ENCODE assay signal across 17 mouse cellular contexts in the genomic region with DNA sequence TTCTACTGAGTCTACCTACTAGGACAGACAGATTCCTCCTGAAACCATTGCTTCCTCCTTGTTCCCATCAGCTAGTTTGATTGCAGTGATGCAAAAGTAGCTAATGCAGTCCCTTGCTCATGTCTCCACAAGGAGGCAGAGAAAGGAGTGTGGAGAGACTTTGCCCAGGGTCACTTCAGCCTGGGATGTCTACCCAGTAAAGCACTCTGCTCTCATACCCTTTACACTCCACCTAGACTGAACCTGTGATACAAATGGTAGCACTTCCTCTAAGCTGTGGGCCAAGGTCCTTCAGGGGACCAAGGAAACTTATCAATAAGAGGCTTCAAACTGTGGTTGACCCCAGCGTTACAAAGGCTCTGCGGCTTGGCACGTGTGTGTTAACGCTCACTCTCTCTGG.
DNase-seq lines count a peak whose midpoint lies in the region; ATAC-seq and TF ChIP-seq lines count a peak whose summit lies in the region.
"Had no signal": no experiment of that assay in that cellular context is flagged by ENCODE, and none has a peak within 500 bp of the region (broad histone marks: within the 10 kb centered on the region; RNA-seq: fewer than 3 reads in every experiment).

No protein-coding gene starts in this region.

- peak; percentile 53 for ATAC-seq in intestine, embryonic 16.5 days
- ATAC-seq in stomach, postnatal 0 days (ENCODE audit: low FRiP score, low TSS enrichment), result no peak
- ATAC-seq in frontal cortex, adult (ENCODE audit: low TSS enrichment), result no peak
- ATAC-seq: forebrain, embryonic 13.5 days; forebrain, embryonic 15.5 days had no signal

- no peak for TF ChIP-seq EP300 in stomach, postnatal 0 days (optimal IDR thresholded peaks at IDR 0.05)

- H3K27me3 ChIP-seq in intestine, embryonic 16.5 days (replicated peaks; ENCODE audit: control insufficient read depth, insufficient read depth, low read length), result no peaks in the 10 kb centered on the region
- no peaks in the 10 kb centered on the region for H3K27me3 ChIP-seq in small intestine, adult 2 months (ENCODE audit: control insufficient read depth, insufficient read depth, low read length)
- H3K27me3 ChIP-seq in stomach, postnatal 0 days (ENCODE audit: control insufficient read depth, insufficient read depth, low read length), result no peaks in the 10 kb centered on the region
- H3K27me3 ChIP-seq: embryonic facial prominence, embryonic 12.5 days; forebrain, embryonic 13.5 days; forebrain, embryonic 15.5 days had no signal

- TF ChIP-seq POLR2A in small intestine, adult 2 months (IDR thresholded peaks at IDR 0.05; ENCODE audit: low read depth, low read length), result no peak

- no peaks in the 10 kb centered on the region for H3K36me3 ChIP-seq in intestine, embryonic 16.5 days (ENCODE audit: control insufficient read depth, insufficient read depth, low read length)
- no peaks in the 10 kb centered on the region for H3K36me3 ChIP-seq in small intestine, adult 2 months (ENCODE audit: control insufficient read depth, insufficient read depth, low read length)
- no peaks in the 10 kb centered on the region for H3K36me3 ChIP-seq in stomach, postnatal 0 days (ENCODE audit: control insufficient read depth, insufficient read depth, low read length)
- H3K36me3 ChIP-seq: embryonic facial prominence, embryonic 10.5 days; embryonic facial prominence, embryonic 12.5 days; forebrain, embryonic 15.5 days had no signal

- WGBS in intestine, embryonic 16.5 days, result 89% methylated on average over 4 of the region's 4 CpGs
- WGBS in small intestine, adult 2 months, result 87% methylated on average over 4 of the region's 4 CpGs
- WGBS in stomach, postnatal 0 days, result 89% methylated on average over 4 of the region's 4 CpGs

- no peak overlapping the region for H3K9ac ChIP-seq in intestine, embryonic 16.5 days (ENCODE audit: low read depth, low read length)
- H3K9ac ChIP-seq in stomach, postnatal 0 days (ENCODE audit: low read length), result no peak overlapping the region
- H3K9ac ChIP-seq: embryonic facial prominence, embryonic 12.5 days; forebrain, embryonic 13.5 days; forebrain, embryonic 15.5 days had no signal

- no peak overlapping the region for H3K4me2 ChIP-seq in intestine, embryonic 16.5 days (ENCODE audit: low read depth, low read length)
- H3K4me2 ChIP-seq in stomach, postnatal 0 days (replicated peaks; ENCODE audit: low read depth), result no peak overlapping the region
- H3K4me2 ChIP-seq: embryonic facial prominence, embryonic 12.5 days; forebrain, embryonic 13.5 days; forebrain, embryonic 15.5 days had no signal

- H3K4me1 ChIP-seq in intestine, embryonic 16.5 days (ENCODE audit: control insufficient read depth, insufficient read depth, low read length), result no peaks in the 10 kb centered on the region
- H3K4me1 ChIP-seq in small intestine, adult 2 months (ENCODE audit: control insufficient read depth, insufficient read depth, insufficient read length, low read length), result peaks cover 22% of the 10 kb centered on the region; the same call in 1 of the 2 replicates
- H3K4me1 ChIP-seq in stomach, postnatal 0 days (replicated peaks; ENCODE audit: control insufficient read depth, insufficient read depth), result no peaks in the 10 kb centered on the region
- H3K4me1 ChIP-seq: embryonic facial prominence, embryonic 12.5 days; forebrain, embryonic 15.5 days had no signal

- no peaks in the 10 kb centered on the region for H3K9me3 ChIP-seq in intestine, embryonic 16.5 days (ENCODE audit: control insufficient read depth, low read length)
- H3K9me3 ChIP-seq in stomach, postnatal 0 days (ENCODE audit: control insufficient read depth, low read length), result no peaks in the 10 kb centered on the region
- H3K9me3 ChIP-seq: embryonic facial prominence, embryonic 10.5 days; embryonic facial prominence, embryonic 12.5 days; forebrain, embryonic 13.5 days; forebrain, embryonic 15.5 days had no signal

- no peak for DNase-seq in stomach, postnatal 0 days (ENCODE audit: low spot score)
- DNase-seq in layer of hippocampus, adult 8-10 months (ENCODE audit: low spot score in 2 of 2), result no peak
- no peak for DNase-seq in left cerebral cortex, postnatal 10 days (ENCODE audit: extremely low spot score in 1 of 2, low spot score in 2 of 2)
- DNase-seq: adrenal gland, adult 8-10 months; adrenal gland, postnatal 14 days; adrenal gland, postnatal 36 days; cerebellum, adult 11-12 months; cerebellum, adult 2 months; cerebellum, adult 9-10 months; cerebellum, postnatal 10 days had no signal

- no peak for TF ChIP-seq CTCF in small intestine, adult 2 months (IDR thresholded peaks at IDR 0.05; ENCODE audit: extremely low read depth, insufficient read length, insufficient replicate concordance, low read depth, low read length)
- TF ChIP-seq CTCF in stomach, postnatal 0 days (IDR thresholded peaks at IDR 0.05; ENCODE audit: low read depth), result peak; percentile 22; the same call in 1 of the 2 replicates

- intact Hi-C loops in left cerebral cortex, postnatal 10 days (cut with DNase I), result loop anchor here (5.0 kb wide), 1 partner anchor 79 kb away; no protein-coding TSS in a partner anchor

- peak overlapping the region; percentile 74; the same call in 1 of the 2 replicates for H3K27ac ChIP-seq in intestine, embryonic 16.5 days (ENCODE audit: low read length)
- peak overlapping the region; percentile 73 for H3K27ac ChIP-seq in small intestine, adult 2 months (ENCODE audit: insufficient read depth, low read depth, low read length)
- peak overlapping the region; percentile 73 for H3K27ac ChIP-seq in stomach, postnatal 0 days (replicated peaks)
- H3K27ac ChIP-seq: embryonic facial prominence, embryonic 10.5 days; embryonic facial prominence, embryonic 12.5 days; forebrain, embryonic 13.5 days; forebrain, embryonic 15.5 days had no signal

- no peak overlapping the region for H3K4me3 ChIP-seq in intestine, embryonic 16.5 days (ENCODE audit: low read length)
- no peak overlapping the region for H3K4me3 ChIP-seq in small intestine, adult 2 months (ENCODE audit: low read depth, low read length)
- H3K4me3 ChIP-seq in stomach, postnatal 0 days (ENCODE audit: low read depth, low read length), result no peak overlapping the region
- H3K4me3 ChIP-seq: embryonic facial prominence, embryonic 10.5 days; embryonic facial prominence, embryonic 12.5 days; forebrain, embryonic 13.5 days; forebrain, embryonic 15.5 days had no signal
